Mouse (Mus musculus) midbrain, embryonic 13.5 days (tissue): ENCODE measurements around the gene Krba1. TPM values are rescaled to one million over a fixed set of nuclear protein-coding genes. Genes with fewer than 3 reads are reported as not detected.

Experiments used
- microRNA-seq: library from miRNA; unstranded; fragments of <30 nt; microRNA quantifications from one replicate; pipeline ENCODE4, GENCODE M21; 2016
- polyA plus RNA-seq: library from polyadenylated mRNA; unstranded; fragments of >200 nt; fragmentation: Nextera tagmentation; extraction: Ambion mirVana; gene quantifications from 2 replicates; pipeline ENCODE4 v1.2.1, GENCODE M21; 2015

Krba1 gene
- polyA plus RNA-seq, 1 experiment from 2014 or later: 29.0 TPM

Small RNAs within 50 kb of the gene (microRNA-seq; reads per million reads assigned to microRNA genes)
- gene Gm24325: not detected

Other genes with a start within 250 kb of the Krba1 start
- 23.6 and 24.3 TPM in 2 replicates for gene Zfp467, start 50.2 kb downstream of the Krba1 start, polyA plus RNA-seq
- 0.18 and 0.22 TPM in 2 replicates for gene Sspo, start 52.6 kb downstream of the Krba1 start, polyA plus RNA-seq
- gene Atp6v0e2, start 142.0 kb downstream of the Krba1 start, polyA plus RNA-seq: 174 and 176 TPM in 2 replicates
- 20.8 and 21.2 TPM in 2 replicates for gene Lrrc61, start 159.2 kb downstream of the Krba1 start, polyA plus RNA-seq
- gene Rarres2, start 177.2 kb downstream of the Krba1 start, polyA plus RNA-seq: 2.5 and 2.9 TPM in 2 replicates
- not detected in 2 replicates for gene Gm45021, start 194.0 kb downstream of the Krba1 start, polyA plus RNA-seq
- gene Repin1, start 198.3 kb downstream of the Krba1 start, polyA plus RNA-seq: 44.6 and 47.2 TPM in 2 replicates
- 1.0 TPM in 1 of 2 replicates, not detected in the other for gene Gm44965, start 198.4 kb downstream of the Krba1 start, polyA plus RNA-seq
- 14.6 and 17.8 TPM in 2 replicates for gene Zfp775, start 206.5 kb downstream of the Krba1 start, polyA plus RNA-seq
- gene AI854703, start 231.2 kb downstream of the Krba1 start, polyA plus RNA-seq: 6.5 and 7.6 TPM in 2 replicates